Mouse (Mus musculus): ENCODE results near the gene Kat14. TPM values are rescaled to one million over a fixed set of nuclear protein-coding genes. Genes with fewer than 3 reads are reported as not detected.

Kat14 gene
- polyA plus RNA-seq (2012; rRNA removed) = 22.0 and 28.6 TPM in 2 replicates

DNA sequence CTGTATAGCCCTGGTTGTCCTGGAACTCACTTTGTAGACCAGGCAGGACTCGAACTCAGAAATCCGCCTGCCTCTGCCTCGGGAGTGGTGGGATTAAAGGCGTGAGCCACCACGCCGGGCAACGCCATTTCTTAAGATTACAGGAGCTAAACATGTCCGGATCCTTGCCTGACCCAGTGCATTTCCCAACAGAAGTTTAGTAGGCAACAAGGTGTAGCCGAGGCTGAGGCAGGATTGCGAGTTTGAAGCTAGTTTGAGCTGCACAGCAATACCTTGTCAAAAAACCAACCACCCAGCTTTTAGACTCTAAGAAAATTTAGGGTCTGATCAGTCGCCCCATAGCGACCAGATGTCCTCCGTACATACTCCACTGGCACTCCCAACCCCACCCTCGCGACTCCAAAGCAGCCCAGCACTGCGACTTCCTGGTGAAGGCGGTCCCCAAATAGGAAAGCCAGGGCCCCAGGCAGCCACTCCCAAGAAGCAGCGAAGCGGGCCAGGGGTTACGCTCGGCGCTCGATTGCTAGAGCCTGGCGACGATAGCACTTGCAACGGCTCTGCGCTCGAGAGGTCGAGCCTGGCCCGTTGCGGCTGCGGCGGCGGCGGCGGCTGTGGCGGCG lies at the start of gene Kat14, which contains the start of gene Pet117:
Gene Kat14 (plus strand): TSS at position 584 of the 620 bp plus-strand sequence.
Gene Pet117 (plus strand): TSS at position 597 of the 620 bp plus-strand sequence.
- peak within 1 kb of the TSS; percentile 81 for H3K4me3 ChIP-seq (replicated peaks; ENCODE audit: extremely low read depth, low read depth, low read length)
- H3K4me1 ChIP-seq (ENCODE audit: control insufficient read depth, insufficient read depth, low read length) = peaks cover 9% of the 10 kb centered on the region
- DNase-seq = peak; percentile 96
- TF ChIP-seq POLR2A (IDR thresholded peaks at IDR 0.05; ENCODE audit: borderline replicate concordance, extremely low read depth, low read depth, low read length) = peak; percentile 79; the same call in 1 of the 2 replicates
- TF ChIP-seq CTCF (IDR thresholded peaks at IDR 0.05; ENCODE audit: insufficient read depth, low read length) = no peak
- 6% methylated on average over 38 of the region's 38 CpGs for WGBS

DNA sequence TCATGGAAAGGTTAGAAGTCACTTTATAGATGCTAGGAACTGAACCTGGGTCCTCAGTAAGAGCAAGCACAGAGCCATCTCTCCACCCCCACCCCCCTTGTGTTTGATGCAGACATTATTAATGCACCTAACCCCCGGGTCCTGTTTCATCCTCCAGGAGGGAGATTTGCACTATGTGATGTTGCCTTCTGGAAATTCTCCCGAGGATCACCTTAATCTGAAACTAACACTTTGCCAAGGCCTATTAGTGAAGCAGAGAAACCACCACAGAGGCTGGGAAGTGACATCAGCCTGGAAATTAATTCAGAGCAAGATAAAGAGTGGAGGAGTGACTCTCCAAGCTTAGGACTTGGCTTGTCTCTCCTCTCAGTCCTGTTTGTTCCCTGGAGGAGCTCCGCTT lies 44.6 kb upstream of the Kat14 start:
- DNase-seq = no peak
- TF ChIP-seq POLR2A (IDR thresholded peaks at IDR 0.05; ENCODE audit: borderline replicate concordance, extremely low read depth, low read depth, low read length) (no peak), CTCF (IDR thresholded peaks at IDR 0.05; ENCODE audit: insufficient read depth, low read length) (no peak)
- 67% methylated on average over 3 of the region's 3 CpGs for WGBS
- Histone ChIP-seq H3K4me3 (replicated peaks; ENCODE audit: extremely low read depth, low read depth, low read length) (no peak overlapping the region), H3K4me1 (ENCODE audit: control insufficient read depth, insufficient read depth, low read length) (no peaks in the 10 kb centered on the region)

DNA sequence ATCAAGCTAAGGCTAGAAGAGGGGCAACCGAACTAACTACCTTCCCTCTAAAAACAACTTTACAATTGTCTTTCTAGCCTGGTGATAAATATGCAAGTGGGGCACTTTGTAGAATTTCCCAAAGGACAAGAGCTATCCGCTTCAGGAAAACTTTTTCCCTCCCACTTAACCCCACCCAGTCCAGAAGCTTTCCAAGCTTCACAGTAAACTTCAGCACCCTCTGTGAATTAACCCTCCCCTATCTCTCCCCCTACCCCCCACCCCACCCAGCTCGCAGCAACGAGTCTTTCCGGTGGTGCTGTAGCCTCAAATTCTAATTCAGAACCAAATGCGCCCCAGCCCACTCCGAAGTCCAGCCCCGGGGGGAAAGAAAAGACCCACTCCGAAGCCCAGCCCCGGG lies 39.3 kb upstream of the Kat14 start:
- DNase-seq = no peak
- peaks cover 15% of the 10 kb centered on the region for H3K4me1 ChIP-seq (ENCODE audit: control insufficient read depth, insufficient read depth, low read length)
- 11% methylated on average over 10 of the region's 10 CpGs for WGBS
- TF ChIP-seq CTCF (IDR thresholded peaks at IDR 0.05; ENCODE audit: insufficient read depth, low read length) = no peak
- TF ChIP-seq POLR2A (IDR thresholded peaks at IDR 0.05; ENCODE audit: borderline replicate concordance, extremely low read depth, low read depth, low read length) = no peak
- H3K4me3 ChIP-seq (replicated peaks; ENCODE audit: extremely low read depth, low read depth, low read length) = no peak overlapping the region

DNA sequence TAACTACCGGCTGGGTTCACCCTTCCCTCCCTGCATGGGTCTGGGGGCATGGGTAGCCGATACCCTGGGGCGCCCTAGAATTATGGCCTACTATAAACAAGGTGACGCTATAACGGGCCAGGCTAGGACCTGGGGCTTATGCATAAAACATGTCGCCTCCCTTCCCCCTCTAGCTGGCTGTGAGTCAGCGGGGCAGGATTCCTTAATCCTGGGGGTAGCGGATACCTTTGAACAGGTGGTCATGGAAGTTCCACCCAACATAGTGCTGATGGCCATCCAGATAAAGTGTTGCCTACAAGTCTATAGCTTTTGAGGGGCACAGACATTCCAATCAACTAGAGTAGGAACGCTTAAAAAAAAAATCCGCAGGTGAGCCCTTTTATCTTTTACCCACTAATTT lies 38.8 kb upstream of the Kat14 start:
- H3K4me1 ChIP-seq (ENCODE audit: control insufficient read depth, insufficient read depth, low read length) = peaks cover 15% of the 10 kb centered on the region
- WGBS = 10% methylated on average over 10 of the region's 10 CpGs
- H3K4me3 ChIP-seq (replicated peaks; ENCODE audit: extremely low read depth, low read depth, low read length) = no peak overlapping the region
- no peak for DNase-seq
- TF ChIP-seq CTCF (IDR thresholded peaks at IDR 0.05; ENCODE audit: insufficient read depth, low read length) = no peak
- TF ChIP-seq POLR2A (IDR thresholded peaks at IDR 0.05; ENCODE audit: borderline replicate concordance, extremely low read depth, low read depth, low read length) = no peak

DNA sequence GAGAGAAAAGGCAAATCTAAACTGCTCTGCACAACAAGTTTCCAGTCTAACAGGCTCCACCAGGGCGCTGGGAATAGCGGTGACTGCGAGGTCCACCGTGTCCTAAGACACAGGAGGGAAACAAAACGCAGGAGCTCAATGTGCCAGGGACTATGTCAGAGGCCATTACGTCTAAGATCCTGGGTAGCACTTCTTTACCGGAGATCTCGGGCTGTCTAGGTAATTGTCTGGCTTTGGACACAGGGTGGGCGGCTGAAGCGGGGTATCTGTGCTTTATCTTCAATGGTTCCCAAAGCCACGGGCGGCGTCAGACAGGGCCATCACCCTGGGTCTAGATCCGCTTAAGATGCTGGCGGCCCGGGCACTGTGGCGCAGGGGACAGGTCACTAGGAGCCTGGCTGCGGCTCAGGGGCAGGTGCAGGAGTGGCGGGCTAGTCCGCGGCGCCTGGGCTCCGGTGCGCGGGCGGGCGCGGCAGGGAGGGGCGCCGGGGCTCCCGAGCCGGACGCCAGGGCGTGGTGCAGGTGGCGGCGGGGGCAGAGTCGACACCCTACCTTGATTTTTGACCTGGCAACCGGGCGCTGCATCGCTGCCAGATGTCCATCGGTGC lies 38.3 kb upstream of the Kat14 start:
- DNase-seq = no peak
- TF ChIP-seq POLR2A (IDR thresholded peaks at IDR 0.05; ENCODE audit: borderline replicate concordance, extremely low read depth, low read depth, low read length) = no peak
- no peak for TF ChIP-seq CTCF (IDR thresholded peaks at IDR 0.05; ENCODE audit: insufficient read depth, low read length)
- peak overlapping the region; percentile 81 for H3K4me3 ChIP-seq (replicated peaks; ENCODE audit: extremely low read depth, low read depth, low read length)
- under 1% methylated on average over 35 of the region's 41 CpGs for WGBS
- H3K4me1 ChIP-seq (ENCODE audit: control insufficient read depth, insufficient read depth, low read length) = peaks cover 15% of the 10 kb centered on the region

DNA sequence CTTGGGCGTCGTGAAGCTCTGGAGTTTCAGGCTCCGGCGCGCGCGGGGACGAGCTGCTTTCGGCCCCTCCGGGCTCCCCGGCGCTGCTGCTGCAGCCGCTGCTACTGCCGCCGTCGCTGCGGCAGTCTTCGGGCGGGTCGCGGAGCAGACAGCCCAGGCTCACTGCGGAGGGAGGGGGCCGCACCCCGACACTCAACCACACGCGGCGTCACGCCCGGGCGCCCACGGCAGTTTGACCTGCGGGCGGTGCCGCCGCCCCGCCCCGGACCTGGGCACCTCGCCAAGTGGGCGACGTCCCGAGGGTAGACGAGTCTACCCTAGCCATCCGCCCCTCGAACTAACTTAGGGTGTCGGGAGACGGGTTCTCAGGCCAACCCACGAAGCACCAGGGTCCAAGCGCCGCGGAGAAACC lies 37.8 kb upstream of the Kat14 start:
- H3K4me3 ChIP-seq (replicated peaks; ENCODE audit: extremely low read depth, low read depth, low read length) = peak overlapping the region; percentile 81
- peak; percentile 50 for DNase-seq
- TF ChIP-seq CTCF (IDR thresholded peaks at IDR 0.05; ENCODE audit: insufficient read depth, low read length) = no peak
- no peak for TF ChIP-seq POLR2A (IDR thresholded peaks at IDR 0.05; ENCODE audit: borderline replicate concordance, extremely low read depth, low read depth, low read length)
- peaks cover 15% of the 10 kb centered on the region for H3K4me1 ChIP-seq (ENCODE audit: control insufficient read depth, insufficient read depth, low read length)
- under 1% methylated on average over 50 of the region's 50 CpGs for WGBS

DNA sequence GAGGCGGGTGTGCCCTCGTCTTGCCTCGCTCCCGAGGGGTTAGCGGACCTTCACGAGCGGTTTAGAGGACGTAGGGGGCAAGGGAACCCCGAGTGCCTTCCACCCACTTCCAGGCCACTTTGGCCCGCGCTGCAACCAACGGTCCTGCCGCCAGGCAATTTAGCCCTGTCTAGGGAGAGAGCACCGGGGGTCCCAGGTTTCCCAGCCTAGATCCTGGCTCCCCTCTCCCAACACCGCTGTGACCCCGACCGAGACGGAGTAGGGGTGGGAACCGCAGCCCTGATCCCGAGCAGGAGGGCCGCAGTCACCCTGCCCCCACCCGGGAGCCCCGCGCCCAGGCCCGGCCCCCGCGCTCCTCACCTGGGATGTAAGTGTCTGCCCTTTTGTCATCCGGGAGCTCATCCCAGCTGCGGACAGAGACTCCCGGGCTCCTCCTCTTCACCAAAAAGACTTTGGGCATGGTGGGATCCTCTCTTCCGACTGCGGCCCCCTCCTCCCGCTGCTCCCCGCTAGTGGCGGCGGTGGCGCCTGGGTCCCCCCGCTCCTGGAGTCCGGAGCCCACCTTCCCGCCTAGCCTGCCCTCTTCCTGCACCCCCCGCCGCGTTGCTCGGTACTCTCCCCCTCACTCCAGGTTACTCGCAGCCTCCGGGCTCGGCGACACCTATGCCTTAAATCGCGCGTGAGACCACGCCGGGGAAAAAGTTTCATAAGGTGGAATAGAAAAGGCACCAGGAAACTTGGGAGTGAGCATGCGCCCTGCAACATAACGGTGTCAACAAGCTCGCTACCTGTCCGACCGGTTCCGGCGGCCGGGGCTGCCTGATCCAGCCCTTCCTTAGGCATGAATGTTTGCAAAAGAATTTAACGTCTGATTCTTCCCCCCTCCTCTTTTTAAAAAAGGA lies 37.1 kb upstream of the Kat14 start, which contains the start of gene Ovol2:
Gene Ovol2 (minus strand): TSS at position 746 of the 902 bp plus-strand sequence.
- peaks cover 15% of the 10 kb centered on the region for H3K4me1 ChIP-seq (ENCODE audit: control insufficient read depth, insufficient read depth, low read length)
- DNase-seq = peak; percentile 76
- TF ChIP-seq POLR2A (IDR thresholded peaks at IDR 0.05; ENCODE audit: borderline replicate concordance, extremely low read depth, low read depth, low read length) = no peak
- TF ChIP-seq CTCF (IDR thresholded peaks at IDR 0.05; ENCODE audit: insufficient read depth, low read length) = no peak
- peak within 1 kb of the TSS; percentile 81 for H3K4me3 ChIP-seq (replicated peaks; ENCODE audit: extremely low read depth, low read depth, low read length)
- WGBS = 2% methylated on average over 62 of the region's 62 CpGs

DNA sequence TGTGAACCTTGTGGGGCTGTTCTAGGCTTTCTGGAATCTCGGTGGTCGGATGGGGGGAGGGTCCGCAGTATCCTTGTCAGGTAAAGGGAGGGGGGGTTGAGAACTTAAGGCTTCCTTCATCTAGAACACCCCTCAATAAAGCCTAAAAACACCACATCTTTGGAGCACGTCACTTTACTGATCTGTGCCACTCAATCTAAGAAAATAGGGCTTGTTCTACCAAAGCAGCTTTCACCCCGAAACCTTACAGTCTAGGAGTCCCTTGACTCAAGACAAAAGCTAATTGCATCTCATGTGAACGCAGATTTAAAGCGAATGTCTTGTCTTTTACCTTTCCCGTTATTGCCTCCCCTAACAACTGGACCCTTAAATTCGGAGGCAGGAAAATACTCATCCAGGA lies 36.3 kb upstream of the Kat14 start:
- DNase-seq = no peak
- WGBS = 8% methylated on average over 9 of the region's 9 CpGs
- Histone ChIP-seq H3K4me3 (replicated peaks; ENCODE audit: extremely low read depth, low read depth, low read length) (no peak overlapping the region), H3K4me1 (ENCODE audit: control insufficient read depth, insufficient read depth, low read length) (peaks cover 15% of the 10 kb centered on the region)
- TF ChIP-seq POLR2A (IDR thresholded peaks at IDR 0.05; ENCODE audit: borderline replicate concordance, extremely low read depth, low read depth, low read length) (no peak), CTCF (IDR thresholded peaks at IDR 0.05; ENCODE audit: insufficient read depth, low read length) (no peak)

DNA sequence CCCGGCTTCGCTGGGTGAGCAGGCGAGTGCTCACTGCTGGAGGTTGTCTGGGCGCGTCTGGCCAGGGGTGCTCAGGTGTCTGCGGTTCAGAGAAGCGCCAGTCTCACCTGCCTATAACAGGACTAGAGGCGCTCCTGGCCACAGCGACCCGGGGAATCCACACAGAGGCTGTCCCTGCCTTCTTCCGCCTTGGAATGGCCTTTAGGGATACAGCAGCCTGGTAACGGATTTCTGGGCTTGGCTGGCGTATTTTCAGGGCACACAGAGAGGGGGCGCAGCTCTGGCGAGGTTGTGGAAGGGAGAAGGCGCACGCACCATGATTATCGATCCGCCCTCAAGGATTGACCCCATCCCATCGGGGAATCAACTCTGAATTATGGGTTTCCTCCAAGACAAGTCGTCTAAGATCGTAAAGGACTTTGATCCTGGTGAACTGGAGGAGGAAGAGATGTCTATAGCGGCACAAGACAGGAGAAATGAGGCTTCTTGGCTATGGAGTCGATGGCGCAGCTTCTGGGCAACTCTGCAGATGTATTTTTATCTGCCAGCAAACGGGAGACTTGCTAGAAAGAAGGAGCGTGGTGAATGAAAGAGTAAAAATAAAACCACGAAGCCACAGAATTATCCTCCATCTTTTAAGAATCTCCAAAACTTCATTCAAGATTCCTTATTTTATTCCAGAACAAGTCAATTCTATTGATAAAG lies 35.5 kb upstream of the Kat14 start:
- H3K4me3 ChIP-seq (replicated peaks; ENCODE audit: extremely low read depth, low read depth, low read length) = peak overlapping the region; percentile 0
- DNase-seq = peak; percentile 31

More for the DNA sequence above, 35.5 kb upstream of the Kat14 start:
- H3K4me1 ChIP-seq (ENCODE audit: control insufficient read depth, insufficient read depth, low read length) = peaks cover 15% of the 10 kb centered on the region
- WGBS = 14% methylated on average over 28 of the region's 28 CpGs
- TF ChIP-seq CTCF (IDR thresholded peaks at IDR 0.05; ENCODE audit: insufficient read depth, low read length) (no peak), POLR2A (IDR thresholded peaks at IDR 0.05; ENCODE audit: borderline replicate concordance, extremely low read depth, low read depth, low read length) (no peak)
